Mouse (Mus musculus): ENCODE results near the gene Hist1h4m. TPM values are rescaled to one million over a fixed set of nuclear protein-coding genes. Genes with fewer than 3 reads are reported as not detected.
A peak's percentile ranks its signal among the peaks of the same experiment; 100 is the strongest.
"Not testable (repeated sequence)": the region's sequence is repeated elsewhere in the genome, so short reads cannot be mapped to it uniquely, and the experiment has no call there.

The Hist1h4m gene
- total RNA-seq, 2 experiments from 2014 or later: 41.7 to 58.7 TPM

GRCm38 (mm10) chr13:21811074-21811473 is 472 bp upstream of the Hist1h4m start:
- DNase-seq: not testable (repeated sequence)

- DNase-seq: not testable (repeated sequence)
Measured at GRCm38 (mm10) chr13:21812092-21812491, 546 bp downstream of the Hist1h4m start.

- not testable (repeated sequence) for DNase-seq
Measured at GRCm38 (mm10) chr13:21820082-21820890, 8.7 kb downstream of the Hist1h4m start.

GRCm38 (mm10) chr13:21828511-21828910 is 17.0 kb downstream of the Hist1h4m start:
- DNase-seq: no peak

GRCm38 (mm10) chr13:21830344-21830743 is 18.8 kb downstream of the Hist1h4m start:
- no peak for DNase-seq

GRCm38 (mm10) chr13:21831418-21832394 is 20.2 kb downstream of the Hist1h4m start, which contains the start of gene Hist1h4n:
Gene Hist1h4n (minus strand): TSS chr13:21832196.
- peak; percentile 45 to 47 for DNase-seq

GRCm38 (mm10) chr13:21833461-21833860 is 21.9 kb downstream of the Hist1h4m start, which contains the start of the genes Hist1h2ap and Hist1h2br:
Gene Hist1h2ap (minus strand): TSS chr13:21833507.
Gene Hist1h2br (plus strand): TSS chr13:21833743.
- not testable (repeated sequence) for DNase-seq

- DNase-seq: not testable (repeated sequence)
Measured at GRCm38 (mm10) chr13:21840508-21840907, 29.0 kb downstream of the Hist1h4m start.

GRCm38 (mm10) chr13:21846356-21846755 is 34.8 kb downstream of the Hist1h4m start:
- not testable (repeated sequence) for DNase-seq

- DNase-seq: no peak
Measured at GRCm38 (mm10) chr13:21847883-21848282, 36.3 kb downstream of the Hist1h4m start.

GRCm38 (mm10) chr13:21850696-21851095 is 39.1 kb downstream of the Hist1h4m start:
- DNase-seq: not testable (repeated sequence)

GRCm38 (mm10) chr13:21852215-21852945 is 40.8 kb downstream of the Hist1h4m start:
- peak; percentile 77 to 87 for DNase-seq

GRCm38 (mm10) chr13:21855146-21855545 is 43.6 kb downstream of the Hist1h4m start:
- peak; percentile 82 to 91 for DNase-seq

GRCm38 (mm10) chr13:21855698-21856162 is 44.2 kb downstream of the Hist1h4m start:
- DNase-seq: peak; percentile 58 to 82

- no peak for DNase-seq
Measured at GRCm38 (mm10) chr13:21861608-21862007, 50.1 kb downstream of the Hist1h4m start.

Small RNAs within 50 kb of the gene (microRNA-seq; reads per million reads assigned to microRNA genes)
- gene Gm19658: 0 reads per million in 2 experiments
- 0 reads per million in 2 experiments for gene Gm44346
- 0 reads per million in 2 experiments for gene Gm44466

Other genes starting within 250 kb of the Hist1h4m start
- gene Olfr1364, start 230.0 kb upstream of the Hist1h4m start, total RNA-seq (2021): not detected
- not detected for gene Olfr1362, start 197.7 kb upstream of the Hist1h4m start, total RNA-seq (2021)
- gene Olfr11, start 169.2 kb upstream of the Hist1h4m start, total RNA-seq (2021): not detected
- gene Olfr1361, start 148.4 kb upstream of the Hist1h4m start, total RNA-seq (2021): not detected
- not detected for gene Olfr1360, start 134.3 kb upstream of the Hist1h4m start, total RNA-seq (2021)
- gene Olfr1359, start 113.6 kb upstream of the Hist1h4m start, total RNA-seq (2021): not detected
- 10 to 100 TPM in 1 of 2 experiments, 1 to 10 TPM in 1; 7.7 to 11.5 TPM for gene Hist1h2bl, start 95.6 kb upstream of the Hist1h4m start, total RNA-seq (2021)
- 10 to 100 TPM in 1 of 2 experiments, 1 to 10 TPM in 1; 4.0 to 15.4 TPM for gene Hist1h2ai, start 95.3 kb upstream of the Hist1h4m start, total RNA-seq (2021)
- gene Hist1h3h, start 94.1 kb upstream of the Hist1h4m start, total RNA-seq (2021): 10 to 100 TPM; 11.0 to 14.3 TPM
- gene Hist1h2bm, start 89.7 kb upstream of the Hist1h4m start, total RNA-seq (2021): 1 to 10 TPM; 2.0 to 3.6 TPM
- 1 to 10 TPM; 1.9 to 3.4 TPM for gene Hist1h4j, start 76.7 kb upstream of the Hist1h4m start, total RNA-seq (2021)
- 10 to 100 TPM; 39.5 to 45.0 TPM for gene Hist1h4k, start 61.2 kb upstream of the Hist1h4m start, total RNA-seq (2021)
- 1 to 10 TPM; 2.5 to 4.6 TPM for gene Hist1h2ak, start 57.9 kb upstream of the Hist1h4m start, total RNA-seq (2021)
- gene Hist1h2bn, start 57.6 kb upstream of the Hist1h4m start, total RNA-seq (2021): 1 to 10 TPM; 4.3 to 4.8 TPM
- gene Hist1h1b, start 31.1 kb upstream of the Hist1h4m start, total RNA-seq (2021): 1 to 10 TPM; 3.5 to 4.0 TPM
- gene Hist1h3i, start 28.4 kb upstream of the Hist1h4m start, total RNA-seq (2021): 10 to 100 TPM; 10.2 to 11.2 TPM
- gene Hist1h2an, start 24.5 kb upstream of the Hist1h4m start, total RNA-seq (2021): 1 to 10 TPM; 1.0 to 5.3 TPM
- gene Hist1h2bp, start 24.3 kb upstream of the Hist1h4m start, total RNA-seq (2021): 1 to 10 TPM; 3.3 to 4.2 TPM
- gene Hist1h2bq, start 1.5 kb upstream of the Hist1h4m start, total RNA-seq (2021): 10 to 100 TPM; 27.9 to 31.1 TPM
- gene Hist1h2ao, start 1.3 kb upstream of the Hist1h4m start, total RNA-seq (2021): 1 to 10 TPM in 1 of 2 experiments, not detected in 1; 1.4 TPM
- 1 to 10 TPM; 4.7 to 9.4 TPM for gene Hist1h4n, start 20.4 kb downstream of the Hist1h4m start, total RNA-seq (2021)
- 10 to 100 TPM; 11.6 to 12.2 TPM for gene Hist1h2ap, start 21.8 kb downstream of the Hist1h4m start, total RNA-seq (2021)
- gene Hist1h2br, start 22.0 kb downstream of the Hist1h4m start, total RNA-seq (2021): 10 to 100 TPM; 28.3 to 30.7 TPM
- gene Zfp184, start 133.3 kb downstream of the Hist1h4m start, total RNA-seq (2021): 1 to 10 TPM in 1 of 2 experiments, under 1 TPM in 1; 0.67 to 1.3 TPM
- not detected for gene Pom121l2, start 169.4 kb downstream of the Hist1h4m start, total RNA-seq (2021)
- not detected for gene Prss16, start 198.0 kb downstream of the Hist1h4m start, total RNA-seq (2021)
- 10 to 100 TPM; 10.9 to 12.6 TPM for gene Hist1h2ah, start 223.8 kb downstream of the Hist1h4m start, total RNA-seq (2021)
- gene Hist1h2bk, start 224.1 kb downstream of the Hist1h4m start, total RNA-seq (2021): 10 to 100 TPM; 15.2 to 16.5 TPM
- gene Hist1h4i, start 229.6 kb downstream of the Hist1h4m start, total RNA-seq (2021): 10 to 100 TPM; 15.0 to 20.2 TPM
- gene Hist1h2ag, start 231.2 kb downstream of the Hist1h4m start, total RNA-seq (2021): 10 to 100 TPM in 1 of 2 experiments, 1 to 10 TPM in 1; 7.7 to 10.8 TPM
- gene Hist1h2bj, start 231.5 kb downstream of the Hist1h4m start, total RNA-seq (2021): 1 to 10 TPM; 2.8 to 6.2 TPM